Comparison of ENCODE assay signal across 8 mouse cellular contexts in the genomic region with DNA sequence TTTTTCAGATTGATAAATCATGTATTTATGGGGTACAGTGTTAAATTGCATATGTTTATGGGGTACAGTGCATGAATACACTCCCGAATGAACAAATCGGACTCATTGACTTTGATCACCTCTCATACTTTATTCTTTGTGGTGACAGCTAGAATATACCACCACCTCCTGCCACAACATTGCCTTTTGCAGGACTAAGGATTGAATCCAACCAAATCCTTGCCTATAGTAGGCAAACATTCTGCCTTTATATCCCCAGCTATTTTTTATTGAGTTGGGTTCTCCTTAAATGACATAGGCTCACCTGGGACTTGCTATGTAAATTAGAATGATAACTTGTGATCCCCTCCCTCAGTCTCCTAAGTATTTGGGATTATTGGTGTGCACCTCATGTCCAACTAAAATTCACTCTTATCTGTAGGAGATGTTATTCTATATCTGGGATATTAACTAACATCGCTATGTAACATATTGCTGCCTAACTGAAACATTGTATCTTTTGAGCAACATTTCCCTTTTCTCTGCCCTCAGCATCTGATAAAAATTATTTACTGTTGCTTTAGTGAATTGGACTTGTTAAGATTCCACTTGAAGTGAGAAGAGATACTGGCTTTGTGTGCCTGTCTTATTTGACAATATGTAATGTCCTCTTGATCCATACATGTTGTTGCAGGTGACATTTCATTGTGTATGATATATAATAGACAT. TPM values are rescaled to one million over a fixed set of nuclear protein-coding genes. Genes with fewer than 3 reads are reported as not detected.
DNase-seq lines count a peak whose midpoint lies in the region; ATAC-seq and TF ChIP-seq lines count a peak whose summit lies in the region.

No protein-coding gene starts in this region.

- H3K79me2 ChIP-seq in myocyte (ENCODE audit: control insufficient read depth, insufficient read depth) = peaks cover 30% of the 10 kb centered on the region

- 0 out of 2 replicates have a peak, but pooled peaks cover 2% of the 10 kb centered on the region for H3K4me1 ChIP-seq in kidney, embryonic 15.5 days
- H3K4me1 ChIP-seq in embryonic facial prominence, embryonic 11.5 days (ENCODE audit: control insufficient read depth, insufficient read depth, low read length) = no peaks in the 10 kb centered on the region
- no peaks in the 10 kb centered on the region for H3K4me1 ChIP-seq in intestine, embryonic 14.5 days (replicated peaks; ENCODE audit: control insufficient read depth, insufficient read depth, low read length)

- peak overlapping the region; percentile 97 for H3K27ac ChIP-seq in kidney, embryonic 15.5 days
- peak overlapping the region; percentile 95; the same call in 1 of the 2 replicates for H3K27ac ChIP-seq in embryonic facial prominence, embryonic 11.5 days (replicated peaks; ENCODE audit: low read depth, low read length)
- peak overlapping the region; percentile 90 for H3K27ac ChIP-seq in intestine, embryonic 14.5 days (ENCODE audit: low read depth)

- 65% methylated on average over 3 of the region's 3 CpGs for WGBS in kidney, embryonic 15.5 days
- 80% methylated on average over 3 of the region's 3 CpGs for WGBS in embryonic facial prominence, embryonic 11.5 days
- 67% methylated on average over 3 of the region's 3 CpGs for WGBS in intestine, embryonic 14.5 days

- ATAC-seq in kidney, embryonic 15.5 days (replicated peaks; ENCODE audit: low FRiP score) = no peak
- no peak for ATAC-seq in embryonic facial prominence, embryonic 11.5 days (replicated peaks; ENCODE audit: insufficient number of reproducible peaks, low FRiP score, low TSS enrichment, low read depth)
- no peak for ATAC-seq in intestine, embryonic 14.5 days (replicated peaks; ENCODE audit: low FRiP score, low TSS enrichment, low read depth)

- peak overlapping the region; percentile 59 for H3K4me2 ChIP-seq in kidney, embryonic 15.5 days
- peak overlapping the region; percentile 51 for H3K4me2 ChIP-seq in embryonic facial prominence, embryonic 11.5 days (ENCODE audit: low read depth, low read length)
- H3K4me2 ChIP-seq in intestine, embryonic 14.5 days (ENCODE audit: low read length) = peak overlapping the region; percentile 55
- H3K4me2 ChIP-seq in myocyte (ENCODE audit: low read depth) = peak overlapping the region; percentile 82

- H3K4me3 ChIP-seq in kidney, embryonic 15.5 days (replicated peaks) = peak overlapping the region; percentile 64
- H3K4me3 ChIP-seq in embryonic facial prominence, embryonic 11.5 days (ENCODE audit: low read depth, low read length) = peak overlapping the region; percentile 66
- H3K4me3 ChIP-seq in intestine, embryonic 14.5 days (ENCODE audit: low read depth, low read length) = peak overlapping the region; percentile 55
- H3K4me3 ChIP-seq in myocyte = peak overlapping the region; percentile 43

- TF ChIP-seq POLR2A in myocyte (IDR thresholded peaks at IDR 0.05; ENCODE audit: insufficient read length, low read depth) = no peak

- DNase-seq in kidney, adult 11 months = no peak
- DNase-seq in embryonic facial prominence, embryonic 11.5 days (ENCODE audit: low spot score) = no peak
- no peak for DNase-seq in intestine, embryonic 14.5 days (ENCODE audit: low spot score)
- DNase-seq in frontal cortex, postnatal 14 days (ENCODE audit: low spot score in 2 of 2) = no peak
- no peak for DNase-seq in layer of hippocampus, adult 9-11 months
- no peak for DNase-seq in spleen, adult 12 weeks (ENCODE audit: low spot score)

- H3K9ac ChIP-seq in kidney, embryonic 15.5 days = peak overlapping the region; percentile 39
- peak overlapping the region; percentile 74 for H3K9ac ChIP-seq in embryonic facial prominence, embryonic 11.5 days (replicated peaks; ENCODE audit: low read length)
- H3K9ac ChIP-seq in intestine, embryonic 14.5 days (ENCODE audit: low read length) = peak overlapping the region; percentile 65

- H3K9me3 ChIP-seq in kidney, embryonic 15.5 days (replicated peaks) = no peaks in the 10 kb centered on the region
- no peaks in the 10 kb centered on the region for H3K9me3 ChIP-seq in embryonic facial prominence, embryonic 11.5 days (replicated peaks; ENCODE audit: control insufficient read depth, low read length)
- no peaks in the 10 kb centered on the region for H3K9me3 ChIP-seq in intestine, embryonic 14.5 days (ENCODE audit: control insufficient read depth, low read length)

- no peak overlapping the region for H3ac ChIP-seq in myocyte (ENCODE audit: control insufficient read depth, insufficient read length)

- H3K27me3 ChIP-seq in kidney, embryonic 15.5 days = peaks cover 21% of the 10 kb centered on the region
- peaks cover 8% of the 10 kb centered on the region for H3K27me3 ChIP-seq in embryonic facial prominence, embryonic 11.5 days (ENCODE audit: control insufficient read depth, insufficient read depth, low read length)
- H3K27me3 ChIP-seq in intestine, embryonic 14.5 days (replicated peaks; ENCODE audit: control insufficient read depth, insufficient read depth, low read length) = 0 out of 2 replicates have a peak, but pooled peaks cover 8% of the 10 kb centered on the region
- no peaks in the 10 kb centered on the region for H3K27me3 ChIP-seq in myocyte (ENCODE audit: control insufficient read depth, insufficient read depth, insufficient read length)

- no peaks in the 10 kb centered on the region for H3K36me3 ChIP-seq in kidney, embryonic 15.5 days
- no peaks in the 10 kb centered on the region for H3K36me3 ChIP-seq in embryonic facial prominence, embryonic 11.5 days (replicated peaks; ENCODE audit: control insufficient read depth, insufficient read depth, low read depth, low read length)
- no peaks in the 10 kb centered on the region for H3K36me3 ChIP-seq in intestine, embryonic 14.5 days (ENCODE audit: control insufficient read depth, insufficient read depth, low read length)
- H3K36me3 ChIP-seq in myocyte (ENCODE audit: control insufficient read depth, insufficient read depth) = no peaks in the 10 kb centered on the region

TF ChIP-seq in myocyte, 11 proteins besides CTCF, POLR2A, EP300 and RAD21:
- no peak for TF ChIP-seq MAX (IDR thresholded peaks at IDR 0.05; ENCODE audit: low read depth)
- TF ChIP-seq MYOG (IDR thresholded peaks at IDR 0.05; ENCODE audit: control insufficient read depth in 1 of 3, insufficient read depth in 1 of 3, insufficient read length in 2 of 3, low read depth in 2 of 3) = no peak
- no peak for TF ChIP-seq POLR2AphosphoS2 (IDR thresholded peaks at IDR 0.05; ENCODE audit: insufficient read length, low read depth)
- TF ChIP-seq USF1 (IDR thresholded peaks at IDR 0.05; ENCODE audit: low read depth) = no peak
- TF ChIP-seq E2F4 (IDR thresholded peaks at IDR 0.05; ENCODE audit: insufficient read depth) = no peak
- TF ChIP-seq MYOD1 (IDR thresholded peaks at IDR 0.05; ENCODE audit: control insufficient read depth in 1 of 3, insufficient read length in 2 of 3, low read depth in 2 of 3) = no peak
- TF ChIP-seq TCF12 (IDR thresholded peaks at IDR 0.05; ENCODE audit: insufficient read depth, poor library complexity, severe bottlenecking) = no peak
- TF ChIP-seq SRF (IDR thresholded peaks at IDR 0.05; ENCODE audit: control insufficient read depth, insufficient read length, low read depth) = no peak
- no peak for TF ChIP-seq REST (IDR thresholded peaks at IDR 0.05; ENCODE audit: insufficient read depth, insufficient read length)
- no peak for TF ChIP-seq CEBPB (IDR thresholded peaks at IDR 0.05; ENCODE audit: insufficient read depth, poor library complexity, severe bottlenecking)
- TF ChIP-seq TCF3 (IDR thresholded peaks at IDR 0.05; ENCODE audit: insufficient read length, low read depth) = no peak

RNA-seq across cellular contexts. Expression of a gene that starts 1.4 kb away (rescaled TPM):
- polyA plus RNA-seq in kidney, embryonic 15.5 days (2015; fragmentation: Nextera tagmentation; extraction: Ambion mirVana) = 12.4 and 12.8 TPM in 2 replicates
- 24.2 and 28.1 TPM in 2 replicates for polyA plus RNA-seq in embryonic facial prominence, embryonic 11.5 days (2014; fragmentation: Nextera tagmentation; extraction: Ambion mirVana)
- 18.6 and 20.4 TPM in 2 replicates for polyA plus RNA-seq in intestine, embryonic 14.5 days (2014; fragmentation: Nextera tagmentation; extraction: Ambion mirVana)
- polyA plus RNA-seq in myocyte (2012; fragmentation: generic; extraction: Trizol) = 8.4 TPM
